Mouse (Mus musculus) embryo, embryonic 11 days (tissue): ENCODE measurements around the gene Tec.

Experiments
- DNase-seq: peaks from one replicate; pipeline ENCODE4 v3.0.0-alpha.2; 2015

Tec gene

GRCm38 (mm10) chr5:72776595-72776994 is 91.7 kb downstream of the Tec start:
- no peak for DNase-seq

GRCm38 (mm10) chr5:72776127-72776526 is 92.2 kb downstream of the Tec start:
- no peak for DNase-seq

GRCm38 (mm10) chr5:72769841-72770240 is 98.4 kb downstream of the Tec start:
- DNase-seq, result no peak

GRCm38 (mm10) chr5:72763546-72763945 is 104.7 kb downstream of the Tec start:
- no peak for DNase-seq

- DNase-seq, result no peak
Measured at GRCm38 (mm10) chr5:72763025-72763424, 105.3 kb downstream of the Tec start.

GRCm38 (mm10) chr5:72761758-72762157 is 106.5 kb downstream of the Tec start:
- DNase-seq, result no peak

GRCm38 (mm10) chr5:72761237-72761636 is 107.0 kb downstream of the Tec start:
- DNase-seq, result no peak

GRCm38 (mm10) chr5:72758925-72759924 is 109.1 kb downstream of the Tec start:
- no peak for DNase-seq

GRCm38 (mm10) chr5:72757155-72757773 is 111.0 kb downstream of the Tec start:
- DNase-seq, result no peak

GRCm38 (mm10) chr5:72755941-72756340 is 112.3 kb downstream of the Tec start:
- no peak for DNase-seq

GRCm38 (mm10) chr5:72755035-72755434 is 113.2 kb downstream of the Tec start:
- no peak for DNase-seq

GRCm38 (mm10) chr5:72752585-72752984 is 115.7 kb downstream of the Tec start, which contains the start of gene Txk:
Gene Txk, minus strand, starts transcription at chr5:72752777.
- no peak for DNase-seq

- DNase-seq, result no peak
Measured at GRCm38 (mm10) chr5:72751056-72751758, 117.1 kb downstream of the Tec start.

- no peak for DNase-seq
Measured at GRCm38 (mm10) chr5:72750226-72750625, 118.1 kb downstream of the Tec start.

- no peak for DNase-seq
Measured at GRCm38 (mm10) chr5:72748659-72749265, 119.5 kb downstream of the Tec start.

GRCm38 (mm10) chr5:72747384-72747783 is 120.9 kb downstream of the Tec start:
- no peak for DNase-seq

GRCm38 (mm10) chr5:72746461-72746860 is 121.8 kb downstream of the Tec start:
- no peak for DNase-seq

- DNase-seq, result no peak
Measured at GRCm38 (mm10) chr5:72743103-72743502, 125.2 kb downstream of the Tec start.

- no peak for DNase-seq
Measured at GRCm38 (mm10) chr5:72736868-72737267, 131.4 kb downstream of the Tec start.

- DNase-seq, result no peak
Measured at GRCm38 (mm10) chr5:72736437-72736836, 131.8 kb downstream of the Tec start.

GRCm38 (mm10) chr5:72735763-72736162 is 132.5 kb downstream of the Tec start:
- no peak for DNase-seq

GRCm38 (mm10) chr5:72732885-72733284 is 135.4 kb downstream of the Tec start:
- DNase-seq, result no peak

GRCm38 (mm10) chr5:72725404-72725803 is 142.9 kb downstream of the Tec start:
- DNase-seq, result no peak
